Mouse (Mus musculus) layer of hippocampus, adult 9-10 months (tissue): ENCODE measurements around the gene Gm12695.
A peak's percentile ranks its signal among the peaks of the same experiment; 100 is the strongest.

Experiments used
- DNase-seq: peaks from one replicate; pipeline ENCODE4 v3.0.0; 2022; ENCODE audit warnings: low spot score

Gm12695 gene

GRCm38 (mm10) chr4:96785086-96785485, at the start of gene Gm12695:
TSS of gene Gm12695 (minus strand) at chr4:96785186.
- no peak for DNase-seq

- no peak for DNase-seq
Measured at GRCm38 (mm10) chr4:96825540-96826045, 40.6 kb upstream of the Gm12695 start.

- no peak for DNase-seq
Measured at GRCm38 (mm10) chr4:96806824-96807808, 22.1 kb upstream of the Gm12695 start.

- DNase-seq: peak; percentile 55
Measured at GRCm38 (mm10) chr4:96799380-96800157, 14.6 kb upstream of the Gm12695 start.

- DNase-seq: no peak
Measured at GRCm38 (mm10) chr4:96797583-96797982, 12.6 kb upstream of the Gm12695 start.

- no peak for DNase-seq
Measured at GRCm38 (mm10) chr4:96791301-96791700, 6.3 kb upstream of the Gm12695 start.

- DNase-seq: no peak
Measured at GRCm38 (mm10) chr4:96789905-96790304, 4.9 kb upstream of the Gm12695 start.

- no peak for DNase-seq
Measured at GRCm38 (mm10) chr4:96786610-96787009, 1.6 kb upstream of the Gm12695 start.

- no peak for DNase-seq
Measured at GRCm38 (mm10) chr4:96772966-96773566, 11.9 kb downstream of the Gm12695 start.

GRCm38 (mm10) chr4:96766396-96766998, 18.5 kb downstream of the Gm12695 start:
- no peak for DNase-seq

GRCm38 (mm10) chr4:96751953-96752352, 33.0 kb downstream of the Gm12695 start:
- DNase-seq: no peak

GRCm38 (mm10) chr4:96740472-96740871, 44.5 kb downstream of the Gm12695 start:
- no peak for DNase-seq

- DNase-seq: no peak
Measured at GRCm38 (mm10) chr4:96729256-96729655, 55.7 kb downstream of the Gm12695 start.

- DNase-seq: no peak
Measured at GRCm38 (mm10) chr4:96728211-96728610, 56.8 kb downstream of the Gm12695 start.

- no peak for DNase-seq
Measured at GRCm38 (mm10) chr4:96725415-96726055, 59.5 kb downstream of the Gm12695 start.

- no peak for DNase-seq
Measured at GRCm38 (mm10) chr4:96722301-96722700, 62.7 kb downstream of the Gm12695 start.

- DNase-seq: no peak
Measured at GRCm38 (mm10) chr4:96718977-96719966, 65.7 kb downstream of the Gm12695 start.

GRCm38 (mm10) chr4:96718503-96718902, 66.5 kb downstream of the Gm12695 start:
- no peak for DNase-seq

GRCm38 (mm10) chr4:96705281-96705951, 79.6 kb downstream of the Gm12695 start:
- peak; percentile 71 for DNase-seq

GRCm38 (mm10) chr4:96698218-96698561, 86.8 kb downstream of the Gm12695 start:
- no peak for DNase-seq
